Mouse (Mus musculus) urinary bladder, postnatal 14 days (tissue): ENCODE measurements around the gene 2700097O09Rik.
"Not testable (repeated sequence)": the region's sequence is repeated elsewhere in the genome, so short reads cannot be mapped to it uniquely, and the experiment has no call there.

Source experiments
- DNase-seq: peaks from one replicate; pipeline ENCODE4 v3.0.0; 2021; ENCODE audit warnings: low spot score

2700097O09Rik gene

GRCm38 (mm10) chr12:55041011-55041410 is 38.9 kb downstream of the 2700097O09Rik start:
- DNase-seq: no peak

GRCm38 (mm10) chr12:55027088-55027487 is 52.8 kb downstream of the 2700097O09Rik start:
- peak; percentile 7 for DNase-seq

- DNase-seq: no peak
These were observed 56.6 kb downstream of the 2700097O09Rik start for GRCm38 (mm10) chr12:55023284-55023683.

GRCm38 (mm10) chr12:55019421-55019877 is 60.5 kb downstream of the 2700097O09Rik start:
- DNase-seq: no peak

- DNase-seq: no peak
These were observed 62.7 kb downstream of the 2700097O09Rik start for GRCm38 (mm10) chr12:55017119-55017721.

- no peak for DNase-seq
These were observed 63.4 kb downstream of the 2700097O09Rik start for GRCm38 (mm10) chr12:55016339-55017118.

- DNase-seq: no peak
These were observed 64.5 kb downstream of the 2700097O09Rik start for GRCm38 (mm10) chr12:55015428-55015827.

GRCm38 (mm10) chr12:55013626-55014398 is 66.1 kb downstream of the 2700097O09Rik start, which contains the start of gene Baz1a:
Gene Baz1a (minus strand): TSS chr12:55014348.
- DNase-seq: no peak

- no peak for DNase-seq
These were observed 66.9 kb downstream of the 2700097O09Rik start for GRCm38 (mm10) chr12:55013031-55013430.

GRCm38 (mm10) chr12:55007361-55008008 is 72.4 kb downstream of the 2700097O09Rik start:
- no peak for DNase-seq

GRCm38 (mm10) chr12:55006071-55006470 is 73.8 kb downstream of the 2700097O09Rik start:
- no peak for DNase-seq

GRCm38 (mm10) chr12:55004396-55004795 is 75.5 kb downstream of the 2700097O09Rik start:
- DNase-seq: no peak

- no peak for DNase-seq
These were observed 76.1 kb downstream of the 2700097O09Rik start for GRCm38 (mm10) chr12:55003843-55004242.

GRCm38 (mm10) chr12:55002532-55002931 is 77.4 kb downstream of the 2700097O09Rik start:
- not testable (repeated sequence) for DNase-seq

GRCm38 (mm10) chr12:54999016-54999690 is 80.8 kb downstream of the 2700097O09Rik start:
- DNase-seq: peak; percentile 24

GRCm38 (mm10) chr12:54998411-54998810 is 81.5 kb downstream of the 2700097O09Rik start:
- DNase-seq: no peak

- DNase-seq: no peak
These were observed 82.9 kb downstream of the 2700097O09Rik start for GRCm38 (mm10) chr12:54996979-54997474.

- no peak for DNase-seq
These were observed 83.9 kb downstream of the 2700097O09Rik start for GRCm38 (mm10) chr12:54995965-54996364.
